Mouse (Mus musculus) neural tube, embryonic 12.5 days (tissue): ENCODE measurements around the gene Ddx60. TPM values are rescaled to one million over a fixed set of nuclear protein-coding genes. Genes with fewer than 3 reads are reported as not detected.
"Not testable (repeated sequence)": the region's sequence is repeated elsewhere in the genome, so short reads cannot be mapped to it uniquely, and the experiment has no call there.

Experiments
- ATAC-seq: fragments of 200-750 bp; cut with Nextera tagmentation; 2 replicates; pipeline ENCODE4 v1.8.0; 2017; ENCODE audit warnings: low read depth, mild to moderate bottlenecking, moderate TSS enrichment, moderate library complexity; ENCODE audit not compliant: low FRiP score
- H3K27ac ChIP-seq: fragments of 300-500 bp; sonication (generic); 2 replicates; pipeline ENCODE4 v1.5.1; 2016
- H3K27me3 ChIP-seq: fragments of 300-500 bp; sonication (generic); replicated peaks from 2 replicates; pipeline ENCODE4 v1.6.1; 2016; ENCODE audit warnings: mild to moderate bottlenecking
- H3K36me3 ChIP-seq: fragments of 300-500 bp; sonication (generic); 2 replicates; pipeline ENCODE4 v1.6.1; 2016; ENCODE audit warnings: mild to moderate bottlenecking
- H3K4me1 ChIP-seq: fragments of 300-500 bp; sonication (generic); 2 replicates; pipeline ENCODE4 v1.6.1; 2016
- H3K4me2 ChIP-seq: fragments of 300-500 bp; sonication (generic); replicated peaks from 2 replicates; pipeline ENCODE4 v1.6.1; 2016; ENCODE audit warnings: mild to moderate bottlenecking
- H3K4me3 ChIP-seq: fragments of 300-500 bp; sonication (generic); 2 replicates; pipeline ENCODE4 v1.5.1; 2016
- H3K9ac ChIP-seq: fragments of 300-500 bp; sonication (generic); 2 replicates; pipeline ENCODE4 v1.6.1; 2016; ENCODE audit warnings: mild to moderate bottlenecking
- H3K9me3 ChIP-seq: fragments of 300-500 bp; sonication (generic); 2 replicates; pipeline ENCODE4 v1.6.1; 2016; ENCODE audit warnings: mild to moderate bottlenecking
- WGBS: fragments of 180-500 bp; shearing (Covaris S2); methylation state at CpG from one replicate; pipeline ENCODE4 v1.1.7; 2016; 5-methylcytosine and 5-hydroxymethylcytosine counted together
- polyA plus RNA-seq: library from polyadenylated mRNA; unstranded; fragments of >200 nt; fragmentation: Nextera tagmentation; extraction: Ambion mirVana; gene quantifications from 2 replicates; pipeline ENCODE4 v1.2.1, GENCODE M21; 2016

Ddx60 gene
- polyA plus RNA-seq, 1 experiment from 2014 or later: 0.10 TPM

GRCm38 (mm10) chr8:61920389-61920788 lies 7.5 kb upstream of the Ddx60 start:
- no peak overlapping the region for H3K9ac ChIP-seq
- WGBS: 85% methylated on average over 7 of the region's 7 CpGs
- no peaks in the 10 kb centered on the region for H3K4me1 ChIP-seq
- ATAC-seq: no peak
- H3K36me3 ChIP-seq: no peaks in the 10 kb centered on the region
- H3K4me2 ChIP-seq: no peak overlapping the region
- H3K9me3 ChIP-seq: no peaks in the 10 kb centered on the region
- H3K27me3 ChIP-seq: no peaks in the 10 kb centered on the region
- H3K27ac ChIP-seq: no peak overlapping the region
- H3K4me3 ChIP-seq: no peak overlapping the region

GRCm38 (mm10) chr8:61921454-61922054 lies 6.3 kb upstream of the Ddx60 start:
- Histone ChIP-seq H3K27me3 (no peaks in the 10 kb centered on the region), H3K9ac (no peak overlapping the region), H3K4me3 (no peak overlapping the region), H3K27ac (no peak overlapping the region), H3K9me3 (no peaks in the 10 kb centered on the region), H3K36me3 (no peaks in the 10 kb centered on the region), H3K4me1 (no peaks in the 10 kb centered on the region), H3K4me2 (no peak overlapping the region)
- 83% methylated on average over 10 of the region's 10 CpGs for WGBS
- no peak for ATAC-seq

- Histone ChIP-seq H3K9me3 (no peaks in the 10 kb centered on the region), H3K36me3 (no peaks in the 10 kb centered on the region), H3K4me1 (no peaks in the 10 kb centered on the region), H3K4me2 (no peak overlapping the region), H3K27me3 (no peaks in the 10 kb centered on the region), H3K27ac (no peak overlapping the region), H3K9ac (no peak overlapping the region), H3K4me3 (no peak overlapping the region)
- 89% methylated on average over 1 of the region's 1 CpGs for WGBS
- no peak for ATAC-seq
Measured at GRCm38 (mm10) chr8:61924518-61924917, 3.4 kb upstream of the Ddx60 start.

- Histone ChIP-seq H3K4me1 (no peaks in the 10 kb centered on the region), H3K4me3 (no peak overlapping the region), H3K36me3 (no peaks in the 10 kb centered on the region), H3K27me3 (no peaks in the 10 kb centered on the region), H3K9ac (no peak overlapping the region), H3K27ac (no peak overlapping the region), H3K4me2 (no peak overlapping the region), H3K9me3 (no peaks in the 10 kb centered on the region)
- 45% methylated on average over 2 of the region's 2 CpGs for WGBS
- no peak for ATAC-seq
Measured at GRCm38 (mm10) chr8:61933243-61933642, 5.4 kb downstream of the Ddx60 start.

- Histone ChIP-seq H3K4me2 (no peak overlapping the region), H3K9me3 (no peaks in the 10 kb centered on the region), H3K27ac (no peak overlapping the region), H3K4me3 (no peak overlapping the region), H3K27me3 (no peaks in the 10 kb centered on the region), H3K4me1 (no peaks in the 10 kb centered on the region), H3K36me3 (no peaks in the 10 kb centered on the region), H3K9ac (no peak overlapping the region)
- WGBS: 84% methylated on average over 2 of the region's 2 CpGs
- no peak for ATAC-seq
Measured at GRCm38 (mm10) chr8:61937576-61937975, 9.7 kb downstream of the Ddx60 start.

GRCm38 (mm10) chr8:61964591-61965375 lies 36.9 kb downstream of the Ddx60 start:
- not testable (repeated sequence) for H3K27me3 ChIP-seq, H3K4me3 ChIP-seq, H3K9me3 ChIP-seq, ATAC-seq, H3K36me3 ChIP-seq, H3K9ac ChIP-seq, H3K4me2 ChIP-seq, H3K27ac ChIP-seq, H3K4me1 ChIP-seq
- 79% methylated on average over 4 of the region's 4 CpGs for WGBS

GRCm38 (mm10) chr8:61969581-61969980 lies 41.7 kb downstream of the Ddx60 start:
- WGBS: 38% methylated on average over 3 of the region's 3 CpGs
- Histone ChIP-seq H3K36me3 (no peaks in the 10 kb centered on the region), H3K4me2 (no peak overlapping the region), H3K4me1 (no peaks in the 10 kb centered on the region), H3K9me3 (no peaks in the 10 kb centered on the region), H3K27ac (no peak overlapping the region), H3K9ac (no peak overlapping the region), H3K4me3 (no peak overlapping the region), H3K27me3 (no peaks in the 10 kb centered on the region)
- ATAC-seq: no peak

GRCm38 (mm10) chr8:61984941-61985340 lies 57.1 kb downstream of the Ddx60 start:
- H3K36me3 ChIP-seq: no peaks in the 10 kb centered on the region
- no peak for ATAC-seq
- no peak overlapping the region for H3K27ac ChIP-seq
- no peak overlapping the region for H3K4me3 ChIP-seq
- 86% methylated on average over 4 of the region's 4 CpGs for WGBS
- H3K4me2 ChIP-seq: no peak overlapping the region
- H3K9ac ChIP-seq: no peak overlapping the region
- H3K27me3 ChIP-seq: no peaks in the 10 kb centered on the region
- H3K9me3 ChIP-seq: no peaks in the 10 kb centered on the region
- no peaks in the 10 kb centered on the region for H3K4me1 ChIP-seq

GRCm38 (mm10) chr8:61985703-61986475 lies 58.0 kb downstream of the Ddx60 start:
- no peaks in the 10 kb centered on the region for H3K27me3 ChIP-seq
- no peak overlapping the region for H3K9ac ChIP-seq
- ATAC-seq: no peak
- no peak overlapping the region for H3K27ac ChIP-seq
- H3K4me1 ChIP-seq: no peaks in the 10 kb centered on the region
- WGBS: 50% methylated on average over 6 of the region's 6 CpGs
- H3K4me2 ChIP-seq: no peak overlapping the region
- no peak overlapping the region for H3K4me3 ChIP-seq
- H3K36me3 ChIP-seq: no peaks in the 10 kb centered on the region
- H3K9me3 ChIP-seq: no peaks in the 10 kb centered on the region

- Histone ChIP-seq H3K9ac (no peak overlapping the region), H3K4me3 (no peak overlapping the region), H3K4me2 (no peak overlapping the region), H3K9me3 (no peaks in the 10 kb centered on the region), H3K27me3 (no peaks in the 10 kb centered on the region), H3K36me3 (no peaks in the 10 kb centered on the region), H3K4me1 (no peaks in the 10 kb centered on the region), H3K27ac (no peak overlapping the region)
- peak; percentile 53; the same call in 1 of the 2 replicates for ATAC-seq
- WGBS: 31% methylated on average over 6 of the region's 6 CpGs
Measured at GRCm38 (mm10) chr8:61989464-61989863, 61.6 kb downstream of the Ddx60 start.

GRCm38 (mm10) chr8:61992796-61993195 lies 64.9 kb downstream of the Ddx60 start:
- no peak overlapping the region for H3K4me2 ChIP-seq
- H3K36me3 ChIP-seq: no peaks in the 10 kb centered on the region
- WGBS: 72% methylated on average over 1 of the region's 1 CpGs
- no peaks in the 10 kb centered on the region for H3K27me3 ChIP-seq
- no peaks in the 10 kb centered on the region for H3K9me3 ChIP-seq
- no peaks in the 10 kb centered on the region for H3K4me1 ChIP-seq
- no peak for ATAC-seq
- no peak overlapping the region for H3K4me3 ChIP-seq
- no peak overlapping the region for H3K27ac ChIP-seq
- no peak overlapping the region for H3K9ac ChIP-seq

- 83% methylated on average over 2 of the region's 2 CpGs for WGBS
- Histone ChIP-seq H3K36me3 (no peaks in the 10 kb centered on the region), H3K27ac (no peak overlapping the region), H3K9me3 (no peaks in the 10 kb centered on the region), H3K27me3 (no peaks in the 10 kb centered on the region), H3K4me1 (no peaks in the 10 kb centered on the region), H3K9ac (no peak overlapping the region), H3K4me3 (no peak overlapping the region), H3K4me2 (no peak overlapping the region)
- no peak for ATAC-seq
Measured at GRCm38 (mm10) chr8:61997125-61997524, 69.2 kb downstream of the Ddx60 start.
